Mouse (Mus musculus): Measurements from ENCODE around the gene 4930402F06Rik.

The 4930402F06Rik gene

GRCm38 (mm10) chr2:35345984-35346383 is 51.0 kb downstream of the 4930402F06Rik start:
- no peak for DNase-seq (ENCODE audit: extremely low spot score, low read depth, low spot score)

GRCm38 (mm10) chr2:35342605-35343004 is 54.4 kb downstream of the 4930402F06Rik start:
- no peak for DNase-seq (ENCODE audit: extremely low spot score, low read depth, low spot score)

- no peak for DNase-seq (ENCODE audit: extremely low spot score, low read depth, low spot score)
Measured at GRCm38 (mm10) chr2:35338707-35339106, 58.3 kb downstream of the 4930402F06Rik start.

DNA sequence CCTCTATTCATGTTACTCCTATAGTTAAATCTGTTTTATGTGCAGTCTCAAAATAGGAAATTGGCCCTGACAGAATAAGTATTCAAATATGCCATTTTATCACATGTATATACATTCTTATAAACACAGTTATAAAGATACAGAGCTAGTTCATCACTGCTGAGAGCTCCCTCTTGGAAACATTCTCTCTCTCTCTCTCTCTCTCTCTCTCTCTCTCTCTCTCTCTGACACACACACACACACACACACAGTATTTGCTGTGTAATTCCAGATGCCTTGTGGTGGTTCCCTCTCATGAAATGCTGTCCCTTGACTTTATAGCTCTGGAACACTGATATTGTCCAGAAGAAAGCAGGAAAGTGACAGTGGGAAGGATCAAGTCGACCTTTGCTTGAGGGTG is 58.9 kb downstream of the 4930402F06Rik start:
- DNase-seq (ENCODE audit: extremely low spot score, low read depth, low spot score) = no peak

DNA sequence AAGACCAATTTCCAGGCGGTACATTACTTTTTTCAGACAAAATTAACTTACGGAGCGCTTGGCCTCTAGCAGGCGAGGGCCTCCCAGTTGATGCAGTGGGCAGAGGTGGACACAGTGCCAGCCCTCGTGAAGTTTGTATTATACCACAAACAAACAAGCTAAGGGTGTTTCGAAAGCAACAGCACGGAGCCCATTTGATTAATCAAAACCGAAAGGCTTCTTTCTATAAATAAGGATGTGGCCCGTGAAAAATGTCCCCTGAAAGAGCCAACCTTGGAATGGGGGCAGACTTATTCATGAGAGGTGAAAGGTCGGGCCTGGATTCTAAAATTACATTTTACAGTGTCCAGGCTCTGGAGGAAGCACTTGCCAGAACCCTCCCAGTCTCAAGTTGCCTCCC is 59.6 kb downstream of the 4930402F06Rik start:
- DNase-seq (ENCODE audit: extremely low spot score, low read depth, low spot score) = no peak

DNA sequence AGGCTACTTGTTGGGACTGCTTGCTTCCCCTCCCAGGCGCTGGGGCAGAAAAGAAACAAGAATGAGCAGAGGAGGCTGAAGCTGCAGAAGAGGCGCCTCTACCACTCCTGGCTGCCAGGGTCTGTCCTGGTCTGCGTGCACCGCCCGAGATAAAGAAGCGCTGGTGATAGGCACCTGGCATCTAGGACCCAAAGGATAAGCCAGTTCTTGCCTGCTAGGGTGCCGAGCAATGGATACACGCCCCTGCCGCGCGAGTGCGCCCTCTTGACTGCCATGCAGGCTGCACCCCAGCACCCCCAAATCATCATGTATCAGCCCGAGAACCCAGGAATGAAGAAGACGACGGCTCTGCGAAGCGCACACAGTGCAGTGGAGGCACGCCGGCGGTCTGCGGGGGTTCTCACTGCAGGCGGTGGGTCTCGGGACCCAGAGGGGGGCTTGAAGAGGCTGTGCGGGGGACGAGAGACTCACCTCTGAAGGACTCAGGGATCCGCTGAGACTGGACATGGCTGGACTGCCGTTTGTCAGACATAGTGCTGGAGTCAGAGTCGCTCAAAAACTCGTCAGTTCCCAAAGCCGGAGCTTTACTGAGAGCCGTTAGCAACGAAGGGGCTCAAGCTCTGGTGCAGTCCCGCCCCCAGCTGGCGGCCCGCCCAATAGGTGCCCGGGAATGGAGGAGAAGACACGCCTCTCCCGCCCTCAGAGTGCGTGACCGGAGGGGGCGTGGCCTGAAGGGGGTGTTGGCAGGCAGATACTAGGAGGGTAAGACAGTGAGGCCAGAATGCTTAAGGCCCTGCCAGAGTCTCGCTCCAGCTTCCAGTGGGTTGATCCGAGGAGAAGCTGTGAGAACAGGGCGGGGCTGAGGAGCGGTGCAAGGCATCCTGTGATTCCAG is 60.3 kb downstream of the 4930402F06Rik start, which contains the start of gene Stom:
TSS of gene Stom (minus strand) at position 589 of the 893 bp plus-strand sequence.
- DNase-seq (ENCODE audit: extremely low spot score, low read depth, low spot score) = peak; percentile 77

- no peak for DNase-seq (ENCODE audit: extremely low spot score, low read depth, low spot score)
Measured at GRCm38 (mm10) chr2:35335620-35336019, 61.4 kb downstream of the 4930402F06Rik start.

- DNase-seq (ENCODE audit: extremely low spot score, low read depth, low spot score) = no peak
Measured at GRCm38 (mm10) chr2:35333670-35334069, 63.3 kb downstream of the 4930402F06Rik start.

GRCm38 (mm10) chr2:35331205-35331604 is 65.8 kb downstream of the 4930402F06Rik start:
- no peak for DNase-seq (ENCODE audit: extremely low spot score, low read depth, low spot score)

GRCm38 (mm10) chr2:35329061-35329460 is 67.9 kb downstream of the 4930402F06Rik start:
- DNase-seq (ENCODE audit: extremely low spot score, low read depth, low spot score) = no peak

GRCm38 (mm10) chr2:35328064-35328792 is 68.7 kb downstream of the 4930402F06Rik start:
- no peak for DNase-seq (ENCODE audit: extremely low spot score, low read depth, low spot score)

DNA sequence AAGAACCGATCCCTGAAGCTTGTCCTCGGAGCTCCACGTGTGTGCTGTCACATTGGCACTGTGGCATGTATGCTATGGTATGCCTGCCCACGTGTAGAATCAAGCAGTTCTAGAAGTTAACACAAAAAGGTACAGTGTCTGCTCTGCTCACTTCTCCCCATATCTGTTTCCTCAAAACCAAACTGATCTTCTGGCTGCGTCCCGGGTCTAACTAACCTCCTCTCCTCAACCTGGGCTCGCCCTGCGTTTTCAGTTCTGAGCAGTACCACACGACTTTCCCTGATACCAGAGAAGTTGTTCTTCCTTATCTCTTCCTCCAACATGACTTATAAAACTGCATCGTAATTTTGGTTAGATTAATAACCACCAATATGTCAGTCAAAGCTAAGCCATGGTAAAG is 69.4 kb downstream of the 4930402F06Rik start:
- DNase-seq (ENCODE audit: extremely low spot score, low read depth, low spot score) = no peak

DNA sequence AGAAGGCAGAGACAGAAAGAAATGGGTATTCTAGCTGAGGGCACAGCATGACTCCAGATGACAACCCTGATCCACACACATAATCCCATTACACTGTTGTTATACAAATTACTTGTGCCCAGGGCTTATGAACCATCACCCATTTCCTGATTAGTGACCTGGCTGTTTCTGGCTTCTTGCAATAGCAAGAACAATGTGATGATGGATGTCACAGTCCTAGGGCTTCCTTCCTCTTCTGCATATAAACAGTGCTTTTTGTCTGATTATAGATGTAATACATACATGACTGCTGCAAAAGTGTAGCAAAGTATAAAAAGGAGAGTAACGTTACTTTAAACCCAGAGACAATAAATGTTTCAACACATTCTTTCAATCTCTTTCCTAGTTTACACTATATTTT is 70.0 kb downstream of the 4930402F06Rik start:
- no peak for DNase-seq (ENCODE audit: extremely low spot score, low read depth, low spot score)

GRCm38 (mm10) chr2:35325930-35326329 is 71.0 kb downstream of the 4930402F06Rik start:
- no peak for DNase-seq (ENCODE audit: extremely low spot score, low read depth, low spot score)

Data from hindlimb bud, embryonic 11.5 days (tissue).